Mouse (Mus musculus) hindbrain, embryonic 15.5 days (tissue): ENCODE data around the gene Zfp644. TPM values are rescaled to one million over a fixed set of nuclear protein-coding genes. Genes with fewer than 3 reads are reported as not detected.

ENCODE experiments used
- ATAC-seq: fragments of 200-750 bp; cut with Nextera tagmentation; 2 replicates; pipeline ENCODE4 v1.8.0; 2017; ENCODE audit warnings: low read depth, moderate number of reproducible peaks, moderate TSS enrichment; ENCODE audit not compliant: low FRiP score
- H3K27ac ChIP-seq: fragments of 300-500 bp; sonication (generic); replicated peaks from 2 replicates; pipeline ENCODE4 v1.5.1; 2015; ENCODE audit warnings: mild to moderate bottlenecking, inconsistent platforms
- H3K27me3 ChIP-seq: fragments of 300-500 bp; sonication (generic); 2 replicates; pipeline ENCODE4 v1.6.1; 2015; ENCODE audit warnings: control low read depth, inconsistent platforms
- H3K36me3 ChIP-seq: fragments of 300-500 bp; sonication (generic); 2 replicates; pipeline ENCODE4 v1.6.1; 2015; ENCODE audit warnings: control low read depth, inconsistent platforms
- H3K4me1 ChIP-seq: fragments of 300-500 bp; sonication (generic); replicated peaks from 2 replicates; pipeline ENCODE4 v1.6.1; 2015; ENCODE audit warnings: control low read depth, inconsistent platforms
- H3K4me2 ChIP-seq: fragments of 300-500 bp; sonication (generic); 2 replicates; pipeline ENCODE4 v1.6.1; 2015; ENCODE audit warnings: moderate library complexity, mild to moderate bottlenecking, inconsistent platforms
- H3K4me3 ChIP-seq: fragments of 300-500 bp; sonication (generic); 2 replicates; pipeline ENCODE4 v1.5.1; 2015; ENCODE audit warnings: mild to moderate bottlenecking, inconsistent platforms
- H3K9ac ChIP-seq: fragments of 300-500 bp; sonication (generic); 2 replicates; pipeline ENCODE4 v1.6.1; 2015; ENCODE audit warnings: inconsistent platforms
- H3K9me3 ChIP-seq: fragments of 300-500 bp; sonication (generic); 2 replicates; pipeline ENCODE4 v1.6.1; 2016; ENCODE audit warnings: control low read depth, inconsistent platforms
- WGBS: fragments of 180-500 bp; shearing (Covaris S2); methylation state at CpG from one replicate; pipeline ENCODE4 v1.1.7; 2015; 5-methylcytosine and 5-hydroxymethylcytosine counted together
- polyA plus RNA-seq: library from polyadenylated mRNA; unstranded; fragments of >200 nt; fragmentation: Nextera tagmentation; extraction: Ambion mirVana; gene quantifications from 2 replicates; pipeline ENCODE4 v1.2.1, GENCODE M21; 2015

Gene Zfp644
- polyA plus RNA-seq, 1 experiment from 2014 or later = 58.1 TPM

- 80% methylated on average over 3 of the region's 3 CpGs for WGBS
- ATAC-seq = no peak
- no peaks in the 10 kb centered on the region for H3K27me3 ChIP-seq
- no peaks in the 10 kb centered on the region for H3K9me3 ChIP-seq
- H3K9ac ChIP-seq = no peak overlapping the region
- H3K4me3 ChIP-seq = no peak overlapping the region
- no peaks in the 10 kb centered on the region for H3K4me1 ChIP-seq
- H3K36me3 ChIP-seq = no peaks in the 10 kb centered on the region
- no peak overlapping the region for H3K27ac ChIP-seq
- H3K4me2 ChIP-seq = no peak overlapping the region
Measured at GRCm38 (mm10) chr5:106652790-106653328, 44.2 kb downstream of the Zfp644 start.

- Histone ChIP-seq H3K27ac (no peak overlapping the region), H3K9me3 (no peaks in the 10 kb centered on the region), H3K9ac (no peak overlapping the region), H3K4me2 (no peak overlapping the region), H3K36me3 (no peaks in the 10 kb centered on the region), H3K27me3 (no peaks in the 10 kb centered on the region), H3K4me3 (no peak overlapping the region), H3K4me1 (no peaks in the 10 kb centered on the region)
- ATAC-seq = no peak
- 88% methylated on average over 4 of the region's 4 CpGs for WGBS
Measured at GRCm38 (mm10) chr5:106652220-106652753, 44.8 kb downstream of the Zfp644 start.

GRCm38 (mm10) chr5:106649995-106650394, 47.1 kb downstream of the Zfp644 start:
- no peaks in the 10 kb centered on the region for H3K4me1 ChIP-seq

GRCm38 (mm10) chr5:106649441-106649840, 47.6 kb downstream of the Zfp644 start:
- Histone ChIP-seq H3K4me2 (no peak overlapping the region), H3K4me1 (no peaks in the 10 kb centered on the region), H3K27me3 (no peaks in the 10 kb centered on the region), H3K9ac (no peak overlapping the region), H3K27ac (no peak overlapping the region), H3K9me3 (no peaks in the 10 kb centered on the region), H3K4me3 (no peak overlapping the region), H3K36me3 (no peaks in the 10 kb centered on the region)
- ATAC-seq = no peak

More at GRCm38 (mm10) chr5:106649995-106650394, 47.1 kb downstream of the Zfp644 start:
- H3K36me3 ChIP-seq = no peaks in the 10 kb centered on the region
- no peak overlapping the region for H3K27ac ChIP-seq
- no peak overlapping the region for H3K9ac ChIP-seq
- no peak overlapping the region for H3K4me2 ChIP-seq
- H3K27me3 ChIP-seq = no peaks in the 10 kb centered on the region
- no peak overlapping the region for H3K4me3 ChIP-seq
- ATAC-seq = no peak
- no peaks in the 10 kb centered on the region for H3K9me3 ChIP-seq

GRCm38 (mm10) chr5:106643434-106643833, 53.7 kb downstream of the Zfp644 start:
- no peaks in the 10 kb centered on the region for H3K9me3 ChIP-seq
- ATAC-seq = no peak
- WGBS = 93% methylated on average over 4 of the region's 4 CpGs
- H3K36me3 ChIP-seq = no peaks in the 10 kb centered on the region
- H3K9ac ChIP-seq = no peak overlapping the region
- no peak overlapping the region for H3K27ac ChIP-seq
- H3K27me3 ChIP-seq = no peaks in the 10 kb centered on the region
- no peak overlapping the region for H3K4me3 ChIP-seq
- peaks cover 4% of the 10 kb centered on the region; the same call in 1 of the 2 replicates for H3K4me1 ChIP-seq
- H3K4me2 ChIP-seq = no peak overlapping the region

- WGBS = 66% methylated on average over 3 of the region's 3 CpGs
Measured at GRCm38 (mm10) chr5:106641876-106642275, 55.2 kb downstream of the Zfp644 start.

GRCm38 (mm10) chr5:106640235-106640809, 56.8 kb downstream of the Zfp644 start:
- no peaks in the 10 kb centered on the region for H3K9me3 ChIP-seq
- no peak overlapping the region for H3K4me3 ChIP-seq
- no peaks in the 10 kb centered on the region for H3K27me3 ChIP-seq
- H3K27ac ChIP-seq = no peak overlapping the region
- peaks cover 4% of the 10 kb centered on the region; the same call in 1 of the 2 replicates for H3K4me1 ChIP-seq
- H3K4me2 ChIP-seq = no peak overlapping the region
- no peak for ATAC-seq
- H3K36me3 ChIP-seq = 0 out of 2 replicates have a peak, but pooled peaks cover 13% of the 10 kb centered on the region
- WGBS = 55% methylated on average over 5 of the region's 5 CpGs
- no peak overlapping the region for H3K9ac ChIP-seq

More at GRCm38 (mm10) chr5:106641876-106642275, 55.2 kb downstream of the Zfp644 start:
- no peak overlapping the region for H3K4me3 ChIP-seq
- H3K4me2 ChIP-seq = no peak overlapping the region
- no peak overlapping the region for H3K9ac ChIP-seq
- H3K4me1 ChIP-seq = peaks cover 4% of the 10 kb centered on the region; the same call in 1 of the 2 replicates
- no peak for ATAC-seq
- H3K27ac ChIP-seq = no peak overlapping the region
- 0 out of 2 replicates have a peak, but pooled peaks cover 8% of the 10 kb centered on the region for H3K36me3 ChIP-seq
- no peaks in the 10 kb centered on the region for H3K9me3 ChIP-seq
- no peaks in the 10 kb centered on the region for H3K27me3 ChIP-seq

- Histone ChIP-seq H3K4me3 (no peak overlapping the region), H3K27ac (no peak overlapping the region), H3K27me3 (no peaks in the 10 kb centered on the region), H3K36me3 (peaks cover 18% of the 10 kb centered on the region; the same call in 1 of the 2 replicates), H3K9me3 (no peaks in the 10 kb centered on the region), H3K4me2 (no peak overlapping the region), H3K4me1 (peaks cover 4% of the 10 kb centered on the region; the same call in 1 of the 2 replicates), H3K9ac (no peak overlapping the region)
- 91% methylated on average over 2 of the region's 2 CpGs for WGBS
- no peak for ATAC-seq
Measured at GRCm38 (mm10) chr5:106639627-106640026, 57.5 kb downstream of the Zfp644 start.

- Histone ChIP-seq H3K9ac (no peak overlapping the region), H3K36me3 (peaks cover 24% of the 10 kb centered on the region), H3K27me3 (no peaks in the 10 kb centered on the region), H3K4me3 (no peak overlapping the region), H3K4me2 (no peak overlapping the region), H3K9me3 (no peaks in the 10 kb centered on the region), H3K27ac (no peak overlapping the region), H3K4me1 (peaks cover 11% of the 10 kb centered on the region; the same call in 1 of the 2 replicates)
- WGBS = 90% methylated on average over 13 of the region's 13 CpGs
- no peak for ATAC-seq
Measured at GRCm38 (mm10) chr5:106636423-106636946, 60.6 kb downstream of the Zfp644 start.

- Histone ChIP-seq H3K9ac (no peak overlapping the region), H3K36me3 (no peaks in the 10 kb centered on the region), H3K9me3 (no peaks in the 10 kb centered on the region), H3K4me3 (no peak overlapping the region), H3K27ac (no peak overlapping the region), H3K4me2 (no peak overlapping the region), H3K4me1 (0 out of 2 replicates have a peak, but pooled peaks cover 14% of the 10 kb centered on the region), H3K27me3 (no peaks in the 10 kb centered on the region)
- 68% methylated on average over 8 of the region's 8 CpGs for WGBS
- no peak for ATAC-seq
Measured at GRCm38 (mm10) chr5:106628369-106629149, 68.5 kb downstream of the Zfp644 start.

GRCm38 (mm10) chr5:106623337-106623736, 73.8 kb downstream of the Zfp644 start:
- 94% methylated on average over 4 of the region's 4 CpGs for WGBS
- Histone ChIP-seq H3K9me3 (no peaks in the 10 kb centered on the region), H3K9ac (no peak overlapping the region), H3K27ac (no peak overlapping the region), H3K4me2 (no peak overlapping the region), H3K4me1 (no peaks in the 10 kb centered on the region), H3K36me3 (no peaks in the 10 kb centered on the region), H3K27me3 (no peaks in the 10 kb centered on the region), H3K4me3 (no peak overlapping the region)
- no peak for ATAC-seq

GRCm38 (mm10) chr5:106622193-106622592, 74.9 kb downstream of the Zfp644 start:
- Histone ChIP-seq H3K36me3 (no peaks in the 10 kb centered on the region), H3K9me3 (no peaks in the 10 kb centered on the region), H3K27ac (no peak overlapping the region), H3K4me2 (no peak overlapping the region), H3K27me3 (no peaks in the 10 kb centered on the region), H3K4me3 (no peak overlapping the region), H3K9ac (no peak overlapping the region), H3K4me1 (no peaks in the 10 kb centered on the region)
- WGBS = 94% methylated on average over 5 of the region's 5 CpGs
- ATAC-seq = no peak
